Mouse (Mus musculus): ENCODE measurements around the gene Utp20.
"Not testable (repeated sequence)": the region's sequence is repeated elsewhere in the genome, so short reads cannot be mapped to it uniquely, and the experiment has no call there.

Utp20 gene

GRCm38 (mm10) chr10:88783135-88783534, 43.5 kb downstream of the Utp20 start:
- DNase-seq: not testable (repeated sequence)

GRCm38 (mm10) chr10:88780716-88781115, 45.9 kb downstream of the Utp20 start:
- no peak for DNase-seq

- no peak for DNase-seq
Observed at GRCm38 (mm10) chr10:88776206-88776605, 50.4 kb downstream of the Utp20 start.

- DNase-seq: not testable (repeated sequence)
Observed at GRCm38 (mm10) chr10:88772965-88773364, 53.6 kb downstream of the Utp20 start.

- DNase-seq: no peak
Observed at GRCm38 (mm10) chr10:88769676-88770075, 56.9 kb downstream of the Utp20 start.

GRCm38 (mm10) chr10:88768961-88769360, 57.6 kb downstream of the Utp20 start:
- DNase-seq: no peak

- DNase-seq: no peak
Observed at GRCm38 (mm10) chr10:88765431-88766142, 61.0 kb downstream of the Utp20 start.

GRCm38 (mm10) chr10:88761524-88762212, 64.9 kb downstream of the Utp20 start:
- no peak for DNase-seq

GRCm38 (mm10) chr10:88741426-88741825, 85.2 kb downstream of the Utp20 start:
- no peak for DNase-seq

GRCm38 (mm10) chr10:88740781-88741180, 85.8 kb downstream of the Utp20 start:
- no peak for DNase-seq

GRCm38 (mm10) chr10:88739818-88740217, 86.8 kb downstream of the Utp20 start:
- DNase-seq: no peak

GRCm38 (mm10) chr10:88739074-88739473, 87.5 kb downstream of the Utp20 start:
- not testable (repeated sequence) for DNase-seq

GRCm38 (mm10) chr10:88732309-88732622, 94.3 kb downstream of the Utp20 start:
- no peak for DNase-seq

- no peak for DNase-seq
Observed at GRCm38 (mm10) chr10:88731496-88732308, 94.9 kb downstream of the Utp20 start.

GRCm38 (mm10) chr10:88730571-88731495, 95.8 kb downstream of the Utp20 start, which contains the start of gene Arl1:
Gene Arl1 (plus strand): TSS chr10:88730858.
- DNase-seq: peak; percentile 90

- DNase-seq: no peak
Observed at GRCm38 (mm10) chr10:88728166-88728565, 98.4 kb downstream of the Utp20 start.

GRCm38 (mm10) chr10:88727128-88727527, 99.5 kb downstream of the Utp20 start:
- peak; percentile 73 for DNase-seq

- no peak for DNase-seq
Observed at GRCm38 (mm10) chr10:88725343-88725742, 101.3 kb downstream of the Utp20 start.

- DNase-seq: no peak
Observed at GRCm38 (mm10) chr10:88719618-88720017, 107.0 kb downstream of the Utp20 start.

- DNase-seq: no peak
Observed at GRCm38 (mm10) chr10:88717756-88718025, 108.9 kb downstream of the Utp20 start.

- no peak for DNase-seq
Observed at GRCm38 (mm10) chr10:88716986-88717755, 109.4 kb downstream of the Utp20 start.

- DNase-seq: no peak
Observed at GRCm38 (mm10) chr10:88715621-88716020, 111.0 kb downstream of the Utp20 start.
